Mouse (Mus musculus): Measurements from ENCODE around the gene Cacng5. TPM values are rescaled to one million over a fixed set of nuclear protein-coding genes. Genes with fewer than 3 reads are reported as not detected.

Gene Cacng5
- polyA plus RNA-seq, 1 experiment from 2014 or later: not detected

DNA sequence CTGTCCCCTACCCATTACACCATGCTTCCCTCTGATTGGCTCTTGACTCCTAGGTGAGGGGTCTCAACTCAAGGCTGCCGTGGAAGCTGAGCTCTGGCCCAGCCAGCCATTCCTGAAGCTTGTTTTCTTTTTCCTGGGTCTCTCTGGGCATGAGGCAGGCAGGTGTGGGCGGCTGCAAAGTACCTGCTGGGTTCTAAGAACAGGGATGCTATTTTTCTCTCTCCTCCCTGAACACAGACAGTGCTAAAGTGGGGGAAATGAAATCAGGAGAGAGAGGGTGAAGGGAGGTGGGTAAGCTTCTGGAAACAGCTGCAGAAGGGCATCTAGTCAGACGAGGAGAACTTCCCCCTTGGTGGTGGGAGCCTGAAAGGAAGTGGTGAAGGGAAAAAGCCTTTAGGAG is 14.9 kb upstream of the Cacng5 start:
- no peaks in the 10 kb centered on the region for H3K4me1 ChIP-seq (replicated peaks)
- H3K36me3 ChIP-seq: no peaks in the 10 kb centered on the region
- no peak overlapping the region for H3K27ac ChIP-seq (ENCODE audit: poor library complexity, severe bottlenecking)
- 0 out of 2 replicates have a peak, but pooled peaks cover 3% of the 10 kb centered on the region for H3K9me3 ChIP-seq (replicated peaks)
- no peak overlapping the region for H3K4me2 ChIP-seq
- no peak for ATAC-seq (ENCODE audit: insufficient number of reproducible peaks, low FRiP score)
- H3K27me3 ChIP-seq (replicated peaks): no peaks in the 10 kb centered on the region
- H3K9ac ChIP-seq: no peak overlapping the region
- no peak overlapping the region for H3K4me3 ChIP-seq
- 51% methylated on average over 3 of the region's 3 CpGs for WGBS

DNA sequence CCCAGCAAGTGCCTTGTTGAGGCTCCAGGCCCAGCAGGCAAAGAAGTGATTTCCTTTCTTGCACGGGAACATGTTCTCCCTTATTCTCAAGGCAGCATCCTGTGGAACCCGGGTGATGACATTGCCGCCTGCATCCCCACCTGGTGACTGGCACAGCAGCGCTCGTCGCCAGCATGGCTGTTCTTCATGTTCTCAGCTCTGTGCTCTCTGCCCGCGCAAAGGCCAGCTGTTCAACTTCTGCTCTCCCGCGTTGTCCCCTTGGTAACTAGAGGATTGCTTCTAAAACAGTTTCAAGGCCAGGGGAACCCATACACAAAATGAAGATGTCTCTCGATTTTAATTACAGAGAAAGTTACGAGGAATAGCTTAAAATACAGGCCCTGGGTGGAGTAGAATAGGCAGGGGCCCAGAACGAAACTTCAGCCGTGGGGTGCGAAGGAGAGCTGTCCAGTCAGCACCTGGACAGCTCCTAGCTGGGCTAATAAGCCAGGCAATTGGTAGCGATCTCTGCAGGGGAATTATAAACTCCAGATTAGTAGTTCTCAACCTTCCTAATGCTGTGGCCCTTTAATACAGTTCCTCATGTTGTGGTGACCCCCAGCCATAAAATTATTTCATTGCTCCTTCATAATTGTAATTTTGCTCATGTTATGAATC is 5.1 kb upstream of the Cacng5 start:
- H3K36me3 ChIP-seq: no peaks in the 10 kb centered on the region
- 0 out of 2 replicates have a peak, but pooled peaks cover 2% of the 10 kb centered on the region for H3K4me1 ChIP-seq (replicated peaks)
- ATAC-seq (ENCODE audit: insufficient number of reproducible peaks, low FRiP score): no peak
- H3K9ac ChIP-seq: no peak overlapping the region
- no peak overlapping the region for H3K4me2 ChIP-seq
- 40% methylated on average over 16 of the region's 16 CpGs for WGBS
- H3K9me3 ChIP-seq (replicated peaks): no peaks in the 10 kb centered on the region
- H3K4me3 ChIP-seq: no peak overlapping the region
- H3K27ac ChIP-seq (ENCODE audit: poor library complexity, severe bottlenecking): no peak overlapping the region
- peaks cover 44% of the 10 kb centered on the region for H3K27me3 ChIP-seq (replicated peaks)

DNA sequence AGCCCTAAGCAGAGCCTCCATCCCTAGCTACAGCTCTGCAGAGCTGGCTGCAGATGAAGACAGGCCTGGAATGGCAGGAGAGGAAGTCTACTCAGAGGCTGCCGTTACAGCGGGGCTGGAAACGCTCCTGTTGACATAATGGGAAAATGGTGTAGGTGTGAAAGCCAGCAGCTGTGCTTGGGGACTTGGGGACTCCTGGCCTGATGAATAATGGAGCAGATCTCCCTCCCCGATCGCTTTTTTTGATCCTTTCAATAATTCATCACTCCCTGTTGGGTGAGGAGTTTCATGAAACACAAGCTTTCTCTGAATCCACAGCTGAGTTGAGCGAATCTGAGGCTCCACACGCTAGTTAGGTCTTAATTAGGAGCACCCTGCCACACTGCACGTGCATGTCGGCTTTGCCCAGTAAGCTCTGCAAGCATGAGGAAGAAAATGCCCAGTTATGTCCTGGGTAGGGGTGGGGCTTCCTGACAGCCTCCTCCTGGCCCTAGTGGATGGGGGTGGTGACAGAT is 2.9 kb upstream of the Cacng5 start:
- 66% methylated on average over 9 of the region's 9 CpGs for WGBS

DNA sequence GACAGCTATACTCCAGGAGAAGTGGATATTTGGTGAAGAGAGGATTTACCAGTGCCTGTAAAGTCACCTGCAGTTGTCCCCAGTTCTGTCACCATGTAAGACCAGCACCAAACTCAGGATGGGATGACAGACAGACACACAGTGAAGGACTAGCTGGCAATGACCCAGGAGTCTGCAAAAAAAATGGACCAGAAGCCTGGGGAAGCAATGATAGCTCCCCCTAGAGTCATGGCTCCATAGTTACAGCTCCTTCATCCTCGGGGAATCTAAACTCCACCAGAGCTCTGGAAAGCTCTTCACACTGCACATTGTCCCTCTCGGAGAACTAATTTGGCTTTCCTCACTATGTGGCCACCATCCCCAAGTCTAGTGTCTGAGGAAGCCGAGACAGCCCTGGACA is 1.5 kb downstream of the Cacng5 start:
- H3K4me2 ChIP-seq: no peak overlapping the region
- 47% methylated on average over 3 of the region's 3 CpGs for WGBS
- H3K27me3 ChIP-seq (replicated peaks): peaks cover 54% of the 10 kb centered on the region
- 0 out of 2 replicates have a peak, but pooled peaks cover 5% of the 10 kb centered on the region for H3K4me1 ChIP-seq (replicated peaks)
- H3K36me3 ChIP-seq: no peaks in the 10 kb centered on the region
- no peak overlapping the region for H3K9ac ChIP-seq
- no peaks in the 10 kb centered on the region; the same call in 1 of the 2 replicates for H3K9me3 ChIP-seq (replicated peaks)
- no peak for ATAC-seq (ENCODE audit: insufficient number of reproducible peaks, low FRiP score)
- H3K27ac ChIP-seq (ENCODE audit: poor library complexity, severe bottlenecking): no peak overlapping the region
- no peak overlapping the region for H3K4me3 ChIP-seq

More for the DNA sequence above, 2.9 kb upstream of the Cacng5 start:
- Histone ChIP-seq H3K27me3 (replicated peaks) (peaks cover 65% of the 10 kb centered on the region), H3K4me3 (no peak overlapping the region), H3K9me3 (replicated peaks) (no peaks in the 10 kb centered on the region), H3K36me3 (no peaks in the 10 kb centered on the region), H3K4me2 (no peak overlapping the region), H3K27ac (ENCODE audit: poor library complexity, severe bottlenecking) (no peak overlapping the region), H3K4me1 (replicated peaks) (0 out of 2 replicates have a peak, but pooled peaks cover 5% of the 10 kb centered on the region), H3K9ac (no peak overlapping the region)
- no peak for ATAC-seq (ENCODE audit: insufficient number of reproducible peaks, low FRiP score)

DNA sequence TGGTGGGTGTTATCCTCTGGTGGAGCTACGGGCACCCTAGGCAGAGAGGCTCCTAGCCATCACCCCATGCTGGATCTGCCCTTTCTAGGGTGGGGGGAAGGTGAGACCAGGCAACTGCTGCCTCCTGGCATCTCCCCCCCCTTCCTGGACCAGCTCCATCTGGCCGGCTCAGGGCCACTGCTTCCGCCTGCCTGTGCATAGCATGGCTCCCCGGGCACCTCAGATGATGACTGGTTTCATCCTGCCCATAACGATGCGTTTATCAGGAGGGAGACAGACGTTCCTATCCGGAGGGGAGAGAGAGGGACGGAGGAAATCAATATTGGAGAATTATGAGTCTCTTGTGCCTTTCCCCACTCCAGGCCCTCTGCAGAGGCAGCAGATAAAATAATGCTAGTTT is 9.5 kb downstream of the Cacng5 start:
- Histone ChIP-seq H3K4me1 (replicated peaks) (no peaks in the 10 kb centered on the region), H3K36me3 (no peaks in the 10 kb centered on the region), H3K4me2 (no peak overlapping the region), H3K4me3 (no peak overlapping the region), H3K27me3 (replicated peaks) (no peaks in the 10 kb centered on the region), H3K9me3 (replicated peaks) (no peaks in the 10 kb centered on the region; the same call in 1 of the 2 replicates), H3K9ac (no peak overlapping the region), H3K27ac (ENCODE audit: poor library complexity, severe bottlenecking) (no peak overlapping the region)
- no peak for ATAC-seq (ENCODE audit: insufficient number of reproducible peaks, low FRiP score)
- WGBS: 78% methylated on average over 9 of the region's 9 CpGs

DNA sequence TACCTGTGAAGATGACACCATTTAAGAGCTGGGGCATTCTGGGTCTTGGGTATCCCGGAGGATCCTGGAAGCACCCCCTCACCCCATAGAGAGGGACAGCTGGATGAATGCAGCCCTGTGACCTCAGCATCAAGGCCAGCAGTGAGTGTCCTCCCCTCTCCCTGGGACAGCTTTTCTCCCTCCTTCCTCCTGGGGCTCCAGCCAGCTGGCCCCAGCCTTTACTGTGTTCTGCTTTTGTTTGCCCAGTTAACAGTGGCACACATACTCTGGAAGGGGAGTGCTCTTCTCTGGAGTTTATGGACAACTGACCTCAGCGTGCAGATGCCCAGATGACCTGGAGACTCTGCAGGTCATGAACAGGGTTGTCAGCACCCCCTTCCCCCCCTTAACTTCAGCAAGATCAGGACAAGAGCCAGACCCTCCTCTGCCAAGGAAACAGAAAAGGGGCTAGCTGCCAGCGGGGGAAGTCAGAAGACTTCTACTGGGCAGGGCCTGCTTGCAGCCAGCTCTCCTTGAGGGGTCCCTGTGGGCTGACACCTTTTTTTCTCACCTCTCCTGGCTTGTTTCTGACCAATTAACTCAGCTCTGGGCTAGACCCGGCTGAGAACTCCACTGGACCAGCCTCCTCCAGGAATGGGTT is 10.8 kb downstream of the Cacng5 start:
- Histone ChIP-seq H3K27me3 (replicated peaks) (no peaks in the 10 kb centered on the region), H3K9ac (no peak overlapping the region), H3K4me1 (replicated peaks) (no peaks in the 10 kb centered on the region), H3K4me3 (no peak overlapping the region), H3K9me3 (replicated peaks) (no peaks in the 10 kb centered on the region), H3K36me3 (no peaks in the 10 kb centered on the region), H3K27ac (ENCODE audit: poor library complexity, severe bottlenecking) (no peak overlapping the region), H3K4me2 (no peak overlapping the region)
- ATAC-seq (ENCODE audit: insufficient number of reproducible peaks, low FRiP score): no peak
- 18% methylated on average over 4 of the region's 4 CpGs for WGBS

DNA sequence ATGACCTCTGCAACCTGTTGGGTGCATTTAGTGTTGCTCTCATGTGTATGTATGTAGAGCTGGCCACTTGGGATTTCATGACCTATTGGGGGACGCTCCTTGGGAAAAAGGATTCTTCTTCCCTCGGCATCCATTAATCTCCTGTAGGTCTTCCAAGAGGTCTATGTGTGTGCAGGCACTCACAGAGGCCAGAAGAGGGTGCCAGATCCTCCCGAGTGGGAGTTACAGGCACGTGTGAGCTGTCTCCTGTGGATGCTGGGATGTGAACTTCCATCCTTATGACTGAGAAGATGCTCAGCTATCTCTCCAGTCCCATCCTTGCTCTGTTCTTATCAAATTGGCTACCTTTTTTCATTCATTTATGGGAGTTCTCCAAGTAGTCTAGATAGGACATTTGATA is 14.4 kb downstream of the Cacng5 start:
- Histone ChIP-seq H3K4me1 (replicated peaks) (peaks cover 4% of the 10 kb centered on the region; the same call in 1 of the 2 replicates), H3K4me3 (no peak overlapping the region), H3K9me3 (replicated peaks) (no peaks in the 10 kb centered on the region), H3K27ac (ENCODE audit: poor library complexity, severe bottlenecking) (no peak overlapping the region), H3K4me2 (no peak overlapping the region), H3K36me3 (no peaks in the 10 kb centered on the region), H3K9ac (no peak overlapping the region), H3K27me3 (replicated peaks) (no peaks in the 10 kb centered on the region)
- ATAC-seq (ENCODE audit: insufficient number of reproducible peaks, low FRiP score): no peak
- WGBS: 44% methylated on average over 4 of the region's 4 CpGs

DNA sequence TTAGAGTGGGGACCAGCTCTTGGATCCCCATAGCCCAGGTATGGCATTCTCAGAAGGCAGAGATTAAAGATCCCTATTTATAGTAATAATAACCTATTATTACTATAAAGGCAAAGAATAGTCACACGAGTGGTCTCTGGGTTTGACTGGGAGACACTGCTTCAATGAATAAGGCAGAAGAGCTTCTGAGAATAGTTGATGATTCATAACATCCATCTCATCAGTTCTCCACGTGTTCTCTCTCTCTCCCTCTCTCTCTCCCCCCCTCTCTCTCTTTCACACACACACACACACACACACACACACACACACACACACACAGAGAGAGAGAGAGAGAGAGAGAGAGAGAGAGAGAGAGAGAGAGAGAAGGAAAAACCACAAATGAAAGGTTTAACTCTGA is 16.2 kb downstream of the Cacng5 start:
- H3K27me3 ChIP-seq (replicated peaks): no peaks in the 10 kb centered on the region
- no peak overlapping the region for H3K27ac ChIP-seq (ENCODE audit: poor library complexity, severe bottlenecking)
- H3K9ac ChIP-seq: no peak overlapping the region
- no peaks in the 10 kb centered on the region for H3K9me3 ChIP-seq (replicated peaks)
- H3K36me3 ChIP-seq: no peaks in the 10 kb centered on the region
- 47% methylated on average over 2 of the region's 2 CpGs for WGBS
- ATAC-seq (ENCODE audit: insufficient number of reproducible peaks, low FRiP score): no peak
- H3K4me1 ChIP-seq (replicated peaks): peaks cover 5% of the 10 kb centered on the region; the same call in 1 of the 2 replicates
- H3K4me2 ChIP-seq: no peak overlapping the region
- no peak overlapping the region for H3K4me3 ChIP-seq

DNA sequence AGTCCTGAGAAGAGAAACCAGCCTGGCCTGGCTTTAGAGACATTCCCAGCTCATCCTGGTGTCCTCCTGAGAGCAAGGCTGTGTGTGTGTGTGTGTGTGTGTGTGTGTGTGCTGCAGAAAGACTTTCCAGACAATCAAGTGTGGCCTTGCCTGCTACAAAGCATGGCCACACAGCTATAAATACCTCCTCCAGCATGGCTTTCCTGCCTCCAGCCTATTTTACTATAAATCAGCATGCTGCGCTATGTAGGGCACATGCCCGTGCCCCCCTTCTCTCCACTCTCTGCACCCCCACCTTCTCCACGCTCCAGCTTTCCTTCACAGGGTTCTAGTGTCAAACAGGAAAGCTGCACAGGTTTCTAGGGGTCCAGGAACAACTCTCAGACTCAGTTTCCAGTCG is 19.2 kb downstream of the Cacng5 start:
- no peak overlapping the region for H3K4me2 ChIP-seq
- peaks cover 5% of the 10 kb centered on the region; the same call in 1 of the 2 replicates for H3K4me1 ChIP-seq (replicated peaks)
- no peak for ATAC-seq (ENCODE audit: insufficient number of reproducible peaks, low FRiP score)
- no peaks in the 10 kb centered on the region for H3K36me3 ChIP-seq
- no peak overlapping the region for H3K9ac ChIP-seq
- no peaks in the 10 kb centered on the region for H3K27me3 ChIP-seq (replicated peaks)
- H3K27ac ChIP-seq (ENCODE audit: poor library complexity, severe bottlenecking): no peak overlapping the region
- H3K4me3 ChIP-seq: no peak overlapping the region
- 72% methylated on average over 4 of the region's 4 CpGs for WGBS
- no peaks in the 10 kb centered on the region for H3K9me3 ChIP-seq (replicated peaks)

DNA sequence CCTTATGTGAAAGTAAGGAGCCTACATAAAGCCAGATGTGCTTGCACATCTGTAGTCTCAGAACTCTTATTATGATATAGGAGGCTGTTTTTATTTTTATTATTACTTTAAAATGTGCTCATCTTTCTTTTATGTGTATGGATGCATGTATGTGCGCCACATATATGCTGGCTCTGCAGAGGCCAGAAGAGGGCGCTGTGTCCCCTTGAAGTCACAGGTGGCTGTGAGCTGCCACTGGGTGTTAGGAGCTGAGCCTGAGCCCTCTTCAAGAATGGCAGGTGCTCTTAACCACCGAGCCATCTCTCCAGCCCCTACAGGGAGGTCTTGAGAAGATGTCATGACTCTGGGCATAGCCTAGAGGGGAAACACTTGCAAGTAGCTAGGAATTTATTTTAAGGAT is 23.5 kb downstream of the Cacng5 start:
- Histone ChIP-seq H3K4me2 (no peak overlapping the region), H3K9me3 (replicated peaks) (no peaks in the 10 kb centered on the region), H3K4me1 (replicated peaks) (peaks cover 5% of the 10 kb centered on the region; the same call in 1 of the 2 replicates), H3K4me3 (no peak overlapping the region), H3K9ac (no peak overlapping the region), H3K36me3 (no peaks in the 10 kb centered on the region), H3K27me3 (replicated peaks) (no peaks in the 10 kb centered on the region), H3K27ac (ENCODE audit: poor library complexity, severe bottlenecking) (no peak overlapping the region)
- no peak for ATAC-seq (ENCODE audit: insufficient number of reproducible peaks, low FRiP score)
- 78% methylated on average over 3 of the region's 3 CpGs for WGBS

DNA sequence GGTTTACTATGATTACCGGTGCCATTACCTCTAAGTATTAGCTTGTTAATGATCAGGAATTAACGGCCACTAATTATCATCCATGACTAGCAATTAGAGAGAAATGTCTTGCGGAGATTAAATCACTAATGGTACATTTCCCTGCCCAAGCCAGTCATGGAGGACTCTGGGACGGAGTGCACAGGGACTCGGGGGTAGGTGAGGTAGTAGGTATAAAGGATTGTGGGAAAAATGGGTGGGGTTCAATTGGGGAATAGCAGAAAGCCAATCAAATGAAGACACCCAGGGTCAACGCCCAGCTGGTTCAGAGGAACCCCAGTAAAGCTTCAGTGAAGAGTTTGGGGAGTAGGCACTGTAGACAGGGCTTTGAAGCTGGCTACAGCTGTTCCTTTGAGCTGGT is 27.5 kb downstream of the Cacng5 start:
- ATAC-seq (ENCODE audit: insufficient number of reproducible peaks, low FRiP score): no peak
- Histone ChIP-seq H3K4me2 (no peak overlapping the region), H3K9ac (no peak overlapping the region), H3K4me3 (no peak overlapping the region), H3K9me3 (replicated peaks) (no peaks in the 10 kb centered on the region), H3K27ac (ENCODE audit: poor library complexity, severe bottlenecking) (no peak overlapping the region), H3K36me3 (no peaks in the 10 kb centered on the region), H3K4me1 (replicated peaks) (no peaks in the 10 kb centered on the region), H3K27me3 (replicated peaks) (no peaks in the 10 kb centered on the region)
- WGBS: 86% methylated on average over 6 of the region's 6 CpGs

Data from heart, embryonic 12.5 days (tissue).